Mouse (Mus musculus) c-Kit-positive CD71-positive TER-119-negative erythroid progenitor cells, embryonic 14.5 days (primary cell): ENCODE data around the gene Cabp4.

ENCODE experiments used
- DNase-seq: peaks from one replicate; pipeline ENCODE4 v3.0.0-alpha.2; 2013; ENCODE audit warnings: low read depth

The Cabp4 gene

GRCm38 (mm10) chr19:4143759-4144268, at the start of gene Cabp4:
TSS of gene Cabp4 (minus strand) at chr19:4144033.
- no peak for DNase-seq

- no peak for DNase-seq
These were observed 49.3 kb upstream of the Cabp4 start for GRCm38 (mm10) chr19:4193129-4193528.

GRCm38 (mm10) chr19:4192251-4192985, 48.6 kb upstream of the Cabp4 start:
- DNase-seq, result no peak

GRCm38 (mm10) chr19:4191528-4192250, 47.9 kb upstream of the Cabp4 start, which contains the start of gene Ppp1ca:
TSS of gene Ppp1ca (plus strand) at chr19:4192065.
- peak; percentile 92 for DNase-seq

- DNase-seq, result no peak
These were observed 47.0 kb upstream of the Cabp4 start, which contains the start of gene Tbc1d10c for GRCm38 (mm10) chr19:4190831-4191334. TSS of gene Tbc1d10c (minus strand) at chr19:4191284.

- no peak for DNase-seq
These were observed 45.3 kb upstream of the Cabp4 start for GRCm38 (mm10) chr19:4189051-4189620.

- DNase-seq, result no peak
These were observed 43.5 kb upstream of the Cabp4 start for GRCm38 (mm10) chr19:4187303-4187702.

- DNase-seq, result no peak
These were observed 41.4 kb upstream of the Cabp4 start for GRCm38 (mm10) chr19:4184976-4185975.

GRCm38 (mm10) chr19:4183689-4184088, 39.9 kb upstream of the Cabp4 start:
- no peak for DNase-seq

- DNase-seq, result no peak
These were observed 38.1 kb upstream of the Cabp4 start for GRCm38 (mm10) chr19:4181892-4182291.

- DNase-seq, result no peak
These were observed 36.6 kb upstream of the Cabp4 start for GRCm38 (mm10) chr19:4180411-4180810.

GRCm38 (mm10) chr19:4175368-4175947, 31.6 kb upstream of the Cabp4 start, which contains the start of gene Carns1:
TSS of gene Carns1 (minus strand) at chr19:4175479.
- DNase-seq, result no peak

- no peak for DNase-seq
These were observed 29.1 kb upstream of the Cabp4 start for GRCm38 (mm10) chr19:4172925-4173324.

GRCm38 (mm10) chr19:4171393-4172290, 27.8 kb upstream of the Cabp4 start:
- DNase-seq, result no peak

GRCm38 (mm10) chr19:4170723-4171392, 27.0 kb upstream of the Cabp4 start:
- DNase-seq, result no peak

GRCm38 (mm10) chr19:4169810-4170209, 26.0 kb upstream of the Cabp4 start:
- DNase-seq, result no peak

- DNase-seq, result peak; percentile 92
These were observed 25.5 kb upstream of the Cabp4 start for GRCm38 (mm10) chr19:4169378-4169784.

GRCm38 (mm10) chr19:4166678-4167476, 23.0 kb upstream of the Cabp4 start:
- no peak for DNase-seq
